Mouse (Mus musculus) gastrocnemius, adult 2 months (tissue): ENCODE results near the gene Hivep1. TPM values are rescaled to one million over a fixed set of nuclear protein-coding genes. Genes with fewer than 3 reads are reported as not detected.
A peak's percentile ranks its signal among the peaks of the same experiment; 100 is the strongest.

Source experiments
- DNase-seq: peaks from one replicate; pipeline ENCODE4 v3.0.0; 2022
- H3K27ac ChIP-seq: fragments of 200-600 bp; 2 replicates; pipeline ENCODE4 v1.8.1; 2022; ENCODE audit warnings: mild to moderate bottlenecking
- H3K4me3 ChIP-seq: fragments of 200-600 bp; 2 replicates; pipeline ENCODE4 v1.8.1; 2022; ENCODE audit warnings: mild to moderate bottlenecking, moderate library complexity
- CTCF ChIP-seq: fragments of 200-600 bp; IDR thresholded peaks from 2 replicates; pipeline ENCODE4 v1.8.1; 2022; ENCODE audit warnings: antibody characterized with exemption, mild to moderate bottlenecking, moderate library complexity
- intact Hi-C: fragments of 180-260 bp; cut with DNase I; formaldehyde crosslinking; loops from one replicate; pipeline ENCODE4 v1.15.1; 2025
- total RNA-seq, 2 experiments: library from RNA; stranded (reverse); gene quantifications; 2 replicates each; pipeline ENCODE4 v1.2.3; 2021

Gene Hivep1
- total RNA-seq, 2 experiments from 2014 or later: 15.6 to 20.5 TPM

GRCm38 (mm10) chr13:42080131-42080916, 28.5 kb downstream of the Hivep1 start:
- TF ChIP-seq CTCF: no peak
- H3K27ac ChIP-seq: no peak overlapping the region
- no peak overlapping the region for H3K4me3 ChIP-seq
- intact Hi-C loops: no loop called here
- no peak for DNase-seq

GRCm38 (mm10) chr13:42088339-42088738, 36.5 kb downstream of the Hivep1 start:
- no peak for TF ChIP-seq CTCF
- intact Hi-C loops: no loop called here
- Histone ChIP-seq H3K27ac (no peak overlapping the region), H3K4me3 (no peak overlapping the region)
- no peak for DNase-seq

- no peak for DNase-seq
- TF ChIP-seq CTCF: no peak
- Histone ChIP-seq H3K4me3 (no peak overlapping the region), H3K27ac (no peak overlapping the region)
- intact Hi-C loops: no loop called here
Measured at GRCm38 (mm10) chr13:42089025-42089424, 37.2 kb downstream of the Hivep1 start.

GRCm38 (mm10) chr13:42090751-42091150, 38.9 kb downstream of the Hivep1 start:
- intact Hi-C loops: no loop called here
- no peak for DNase-seq
- H3K27ac ChIP-seq: no peak overlapping the region
- no peak for TF ChIP-seq CTCF
- no peak overlapping the region for H3K4me3 ChIP-seq

- peak; percentile 44 for DNase-seq
- Histone ChIP-seq H3K4me3 (no peak overlapping the region), H3K27ac (no peak overlapping the region)
- intact Hi-C loops: no loop called here
- TF ChIP-seq CTCF: no peak
Measured at GRCm38 (mm10) chr13:42092392-42093139, 40.7 kb downstream of the Hivep1 start.

- no peak for DNase-seq
- H3K4me3 ChIP-seq: no peak overlapping the region
- TF ChIP-seq CTCF: no peak
- H3K27ac ChIP-seq: no peak overlapping the region
- intact Hi-C loops: no loop called here
Measured at GRCm38 (mm10) chr13:42093268-42094042, 41.6 kb downstream of the Hivep1 start.

GRCm38 (mm10) chr13:42095826-42096515, 44.1 kb downstream of the Hivep1 start:
- intact Hi-C loops: no loop called here
- no peak overlapping the region; the same call in 1 of the 2 replicates for H3K27ac ChIP-seq
- no peak overlapping the region for H3K4me3 ChIP-seq
- no peak for DNase-seq
- no peak for TF ChIP-seq CTCF

GRCm38 (mm10) chr13:42097109-42097508, 45.3 kb downstream of the Hivep1 start:
- no peak overlapping the region for H3K4me3 ChIP-seq
- no peak for TF ChIP-seq CTCF
- no peak for DNase-seq
- intact Hi-C loops: no loop called here
- no peak overlapping the region for H3K27ac ChIP-seq

- Histone ChIP-seq H3K27ac (no peak overlapping the region), H3K4me3 (no peak overlapping the region)
- TF ChIP-seq CTCF: peak; percentile 42
- intact Hi-C loops: no loop called here
- no peak for DNase-seq
Measured at GRCm38 (mm10) chr13:42098522-42098921, 46.7 kb downstream of the Hivep1 start.

- Histone ChIP-seq H3K4me3 (no peak overlapping the region), H3K27ac (no peak overlapping the region)
- no peak for TF ChIP-seq CTCF
- intact Hi-C loops: no loop called here
- no peak for DNase-seq
Measured at GRCm38 (mm10) chr13:42099523-42099922, 47.7 kb downstream of the Hivep1 start.

GRCm38 (mm10) chr13:42101440-42102190, 49.8 kb downstream of the Hivep1 start:
- H3K27ac ChIP-seq: peak overlapping the region; percentile 64
- intact Hi-C loops: loop anchor here (5.0 kb wide), 1 partner anchor 49 kb away; the partner anchor contains the start of gene Hivep1
- TF ChIP-seq CTCF: peak; percentile 49
- peak overlapping the region; percentile 50 for H3K4me3 ChIP-seq
- peak; percentile 57 for DNase-seq
